Mouse (Mus musculus): ENCODE data around the gene Utp14b. TPM values are rescaled to one million over a fixed set of nuclear protein-coding genes. Genes with fewer than 3 reads are reported as not detected.

The Utp14b gene
- total and polyA plus RNA-seq, 2 experiments from 2014 or later, result 0.94 to 2.3 TPM

- Histone ChIP-seq H3K4me3 (ENCODE audit: low read depth, low read length) (no peak overlapping the region), H3K36me3 (replicated peaks; ENCODE audit: control insufficient read depth, insufficient read depth, low read length) (no peaks in the 10 kb centered on the region), H3K9ac (replicated peaks; ENCODE audit: low read depth, low read length) (no peak overlapping the region), H3K9me3 (replicated peaks; ENCODE audit: control insufficient read depth, low read length) (no peaks in the 10 kb centered on the region), H3K27me3 (ENCODE audit: control insufficient read depth, insufficient read depth, low read length) (no peaks in the 10 kb centered on the region), H3K4me2 (ENCODE audit: low read depth, low read length) (no peak overlapping the region), H3K27ac (ENCODE audit: low read depth) (no peak overlapping the region), H3K4me1 (ENCODE audit: control insufficient read depth, insufficient read depth) (no peaks in the 10 kb centered on the region)
- no peak for TF ChIP-seq CTCF (IDR thresholded peaks at IDR 0.05; ENCODE audit: low read depth)
- no peak for TF ChIP-seq EP300 (IDR thresholded peaks at IDR 0.05; ENCODE audit: low read depth)
- 59% methylated on average over 6 of the region's 6 CpGs for WGBS
- DNase-seq (ENCODE audit: low spot score) (no peak), ATAC-seq (ENCODE audit: insufficient read depth, low read depth) (no peak)
These were observed 8.4 kb upstream of the Utp14b start for GRCm38 (mm10) chr1:78649269-78650061.

DNA sequence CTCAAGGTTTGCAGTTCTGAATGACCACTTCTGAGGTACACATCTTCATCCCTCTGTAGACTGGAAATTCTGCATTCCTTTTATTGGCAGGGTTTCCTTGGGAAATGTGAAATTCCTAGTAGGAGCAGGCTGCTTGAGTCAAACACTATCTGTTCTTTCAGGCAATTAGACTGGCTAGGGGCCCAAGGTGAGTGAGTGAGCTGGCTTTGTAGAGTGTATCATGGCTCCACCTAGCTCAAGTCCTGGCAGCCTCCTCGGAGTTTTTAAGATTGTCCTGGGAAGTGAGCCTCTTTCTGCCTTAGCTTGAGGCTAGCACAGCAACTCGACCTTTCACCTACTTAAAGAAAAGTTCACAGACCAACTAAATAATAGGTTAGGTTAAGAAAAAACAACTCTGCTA lies 1.4 kb upstream of the Utp14b start:
- no peak for ATAC-seq (ENCODE audit: insufficient read depth, low read depth)
- DNase-seq (ENCODE audit: low spot score), result peak; percentile 13
- no peak overlapping the region for H3K9ac ChIP-seq (replicated peaks; ENCODE audit: low read depth, low read length)
- no peaks in the 10 kb centered on the region for H3K27me3 ChIP-seq (ENCODE audit: control insufficient read depth, insufficient read depth, low read length)
- H3K9me3 ChIP-seq (replicated peaks; ENCODE audit: control insufficient read depth, low read length), result no peaks in the 10 kb centered on the region
- no peak overlapping the region for H3K4me2 ChIP-seq (ENCODE audit: low read depth, low read length)
- H3K27ac ChIP-seq (ENCODE audit: low read depth), result peak overlapping the region; percentile 76
- no peak for TF ChIP-seq EP300 (IDR thresholded peaks at IDR 0.05; ENCODE audit: low read depth)
- TF ChIP-seq CTCF (IDR thresholded peaks at IDR 0.05; ENCODE audit: low read depth), result no peak
- WGBS, result 17% methylated on average over 2 of the region's 2 CpGs
- H3K4me3 ChIP-seq (ENCODE audit: low read depth, low read length), result no peak overlapping the region
- peaks cover 19% of the 10 kb centered on the region for H3K4me1 ChIP-seq (ENCODE audit: control insufficient read depth, insufficient read depth)
- H3K36me3 ChIP-seq (replicated peaks; ENCODE audit: control insufficient read depth, insufficient read depth, low read length), result no peaks in the 10 kb centered on the region

- Histone ChIP-seq H3K4me2 (ENCODE audit: low read depth, low read length) (peak overlapping the region; percentile 73), H3K4me3 (ENCODE audit: low read depth, low read length) (peak overlapping the region; percentile 95), H3K27ac (ENCODE audit: low read depth) (peak overlapping the region; percentile 76), H3K9me3 (replicated peaks; ENCODE audit: control insufficient read depth, low read length) (no peaks in the 10 kb centered on the region), H3K36me3 (replicated peaks; ENCODE audit: control insufficient read depth, insufficient read depth, low read length) (no peaks in the 10 kb centered on the region), H3K9ac (replicated peaks; ENCODE audit: low read depth, low read length) (0 out of 2 replicates have a peak overlapping the region, but pooled peaks have one; percentile 32), H3K4me1 (ENCODE audit: control insufficient read depth, insufficient read depth) (peaks cover 21% of the 10 kb centered on the region), H3K27me3 (ENCODE audit: control insufficient read depth, insufficient read depth, low read length) (no peaks in the 10 kb centered on the region)
- 26% methylated on average over 22 of the region's 22 CpGs for WGBS
- DNase-seq (ENCODE audit: low spot score), result no peak
- TF ChIP-seq CTCF (IDR thresholded peaks at IDR 0.05; ENCODE audit: low read depth) (no peak), EP300 (IDR thresholded peaks at IDR 0.05; ENCODE audit: low read depth) (no peak)
- no peak for ATAC-seq (ENCODE audit: insufficient read depth, low read depth)
These were observed 713 bp upstream of the Utp14b start for GRCm38 (mm10) chr1:78657021-78657629.

DNA sequence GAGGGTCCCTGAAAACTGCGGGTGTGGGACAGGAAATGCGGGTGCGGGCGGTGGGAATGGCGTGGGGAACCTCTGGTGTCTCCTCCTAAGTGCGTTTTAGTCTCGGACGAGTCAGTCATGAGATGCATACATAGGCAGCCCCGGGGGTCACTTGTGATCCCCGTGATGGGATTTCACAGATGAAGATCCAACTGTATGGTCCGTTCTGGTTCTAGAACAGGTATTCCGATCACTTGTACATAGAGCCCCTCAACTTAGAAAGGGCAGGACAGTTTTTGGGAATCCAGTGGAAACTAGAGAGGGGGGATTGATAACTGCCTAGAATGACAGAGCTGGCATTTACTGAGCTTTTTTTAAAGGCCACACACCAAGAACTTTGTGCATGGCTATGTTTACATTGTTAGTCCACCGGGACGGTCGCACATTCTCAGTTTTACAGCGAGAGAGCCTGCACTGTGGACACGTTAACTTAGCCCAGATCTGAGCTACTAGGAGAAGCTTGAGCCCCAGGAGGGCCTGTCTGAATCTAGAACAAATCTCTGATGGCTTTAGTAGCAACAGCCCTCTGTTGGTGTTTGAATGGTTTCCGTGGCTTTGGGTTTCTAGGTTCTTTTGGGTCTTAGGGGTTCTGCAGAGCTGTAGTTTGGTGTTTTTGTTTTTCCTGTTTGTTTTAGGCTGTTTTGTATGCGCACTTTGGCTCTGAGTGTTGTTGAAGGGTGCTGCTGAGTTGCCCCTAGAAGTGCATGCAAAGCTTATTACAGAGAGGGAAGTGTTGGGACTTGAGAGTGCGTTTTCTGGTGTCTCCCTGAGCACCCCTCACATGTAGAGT lies 817 bp downstream of the Utp14b start:
- no peaks in the 10 kb centered on the region for H3K36me3 ChIP-seq (replicated peaks; ENCODE audit: control insufficient read depth, insufficient read depth, low read length)
- peak overlapping the region; percentile 73 for H3K4me2 ChIP-seq (ENCODE audit: low read depth, low read length)
- H3K27ac ChIP-seq (ENCODE audit: low read depth), result peak overlapping the region; percentile 89
- ATAC-seq (ENCODE audit: insufficient read depth, low read depth), result no peak
- no peaks in the 10 kb centered on the region for H3K27me3 ChIP-seq (ENCODE audit: control insufficient read depth, insufficient read depth, low read length)
- peak overlapping the region; percentile 95 for H3K4me3 ChIP-seq (ENCODE audit: low read depth, low read length)
- no peaks in the 10 kb centered on the region for H3K9me3 ChIP-seq (replicated peaks; ENCODE audit: control insufficient read depth, low read length)
- WGBS, result 2% methylated on average over 20 of the region's 20 CpGs
- H3K4me1 ChIP-seq (ENCODE audit: control insufficient read depth, insufficient read depth), result peaks cover 21% of the 10 kb centered on the region
- H3K9ac ChIP-seq (replicated peaks; ENCODE audit: low read depth, low read length), result peak overlapping the region; percentile 93
- DNase-seq (ENCODE audit: low spot score), result no peak
- TF ChIP-seq EP300 (IDR thresholded peaks at IDR 0.05; ENCODE audit: low read depth) (no peak), CTCF (IDR thresholded peaks at IDR 0.05; ENCODE audit: low read depth) (no peak)

- ATAC-seq (ENCODE audit: insufficient read depth, low read depth) (no peak), DNase-seq (ENCODE audit: low spot score) (no peak)
- TF ChIP-seq EP300 (IDR thresholded peaks at IDR 0.05; ENCODE audit: low read depth) (no peak), CTCF (IDR thresholded peaks at IDR 0.05; ENCODE audit: low read depth) (no peak)
- peak overlapping the region; percentile 93; the same call in 1 of the 2 replicates for H3K9ac ChIP-seq (replicated peaks; ENCODE audit: low read depth, low read length)
- H3K4me1 ChIP-seq (ENCODE audit: control insufficient read depth, insufficient read depth), result peaks cover 21% of the 10 kb centered on the region
- no peaks in the 10 kb centered on the region for H3K9me3 ChIP-seq (replicated peaks; ENCODE audit: control insufficient read depth, low read length)
- peak overlapping the region; percentile 73 for H3K4me2 ChIP-seq (ENCODE audit: low read depth, low read length)
- H3K36me3 ChIP-seq (replicated peaks; ENCODE audit: control insufficient read depth, insufficient read depth, low read length), result no peaks in the 10 kb centered on the region
- H3K27ac ChIP-seq (ENCODE audit: low read depth), result 0 out of 2 replicates have a peak overlapping the region, but pooled peaks have one; percentile 89
- WGBS, result 33% methylated on average over 4 of the region's 4 CpGs
- H3K4me3 ChIP-seq (ENCODE audit: low read depth, low read length), result peak overlapping the region; percentile 95
- no peaks in the 10 kb centered on the region for H3K27me3 ChIP-seq (ENCODE audit: control insufficient read depth, insufficient read depth, low read length)
These were observed 1.5 kb downstream of the Utp14b start for GRCm38 (mm10) chr1:78659270-78659823.
